Mouse (Mus musculus) heart, postnatal 25 days (tissue): ENCODE measurements around the gene Cog5. TPM values are rescaled to one million over a fixed set of nuclear protein-coding genes. Genes with fewer than 3 reads are reported as not detected.

Experiments
- DNase-seq: peaks from one replicate; pipeline ENCODE4 v3.0.0; 2022; ENCODE audit warnings: low spot score
- intact Hi-C: fragments of 180-260 bp; cut with DNase I; formaldehyde crosslinking; loops from one replicate; pipeline ENCODE4 v1.15.1; 2025
- total RNA-seq, 2 experiments: library from RNA; stranded (reverse); gene quantifications; 2 replicates each; pipeline ENCODE4 v1.2.3; 2021

Gene Cog5
- total RNA-seq, 2 experiments from 2014 or later, result 49.6 to 53.9 TPM

DNA sequence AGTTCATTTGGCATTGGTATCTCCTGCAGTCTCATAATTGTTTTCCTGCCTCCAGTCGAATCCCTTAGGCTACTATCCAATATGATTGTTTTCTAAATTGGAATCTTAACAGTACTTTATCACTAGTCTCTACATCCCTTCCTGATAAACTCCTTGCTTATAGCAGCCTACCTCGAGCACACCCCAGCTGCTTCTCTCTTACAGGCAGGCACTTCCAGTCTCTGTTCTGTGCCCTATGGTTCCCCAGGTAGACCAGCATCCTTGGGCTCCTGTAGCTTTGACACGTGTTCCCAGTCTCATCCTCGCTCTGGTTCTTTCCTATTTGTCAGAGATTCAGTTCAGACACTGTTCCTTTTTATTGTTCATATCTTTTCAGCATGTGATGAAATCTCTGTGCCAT, 229.7 kb downstream of the Cog5 start:
- DNase-seq, result no peak
- intact Hi-C loops, result no loop called here

DNA sequence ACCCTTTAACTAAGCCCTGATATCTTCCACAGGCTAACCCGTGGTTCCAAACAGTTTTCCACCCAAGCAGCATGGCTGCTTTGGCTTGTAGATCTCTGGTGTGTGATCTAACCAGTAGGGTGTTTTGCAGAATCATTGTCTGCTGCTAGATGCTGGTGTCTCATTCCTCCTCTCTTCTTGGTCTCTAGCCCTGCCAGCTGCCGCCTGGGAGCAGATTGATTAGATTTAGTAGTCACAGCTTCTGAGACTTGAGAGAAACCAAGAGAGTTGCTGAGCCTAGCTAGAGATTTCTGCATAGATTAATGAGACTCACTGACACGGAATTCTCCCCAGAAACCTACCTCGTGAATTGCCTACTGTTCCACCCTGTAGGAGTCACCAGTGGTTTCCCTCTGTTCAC, 230.4 kb downstream of the Cog5 start:
- DNase-seq, result no peak
- intact Hi-C loops, result no loop called here

DNA sequence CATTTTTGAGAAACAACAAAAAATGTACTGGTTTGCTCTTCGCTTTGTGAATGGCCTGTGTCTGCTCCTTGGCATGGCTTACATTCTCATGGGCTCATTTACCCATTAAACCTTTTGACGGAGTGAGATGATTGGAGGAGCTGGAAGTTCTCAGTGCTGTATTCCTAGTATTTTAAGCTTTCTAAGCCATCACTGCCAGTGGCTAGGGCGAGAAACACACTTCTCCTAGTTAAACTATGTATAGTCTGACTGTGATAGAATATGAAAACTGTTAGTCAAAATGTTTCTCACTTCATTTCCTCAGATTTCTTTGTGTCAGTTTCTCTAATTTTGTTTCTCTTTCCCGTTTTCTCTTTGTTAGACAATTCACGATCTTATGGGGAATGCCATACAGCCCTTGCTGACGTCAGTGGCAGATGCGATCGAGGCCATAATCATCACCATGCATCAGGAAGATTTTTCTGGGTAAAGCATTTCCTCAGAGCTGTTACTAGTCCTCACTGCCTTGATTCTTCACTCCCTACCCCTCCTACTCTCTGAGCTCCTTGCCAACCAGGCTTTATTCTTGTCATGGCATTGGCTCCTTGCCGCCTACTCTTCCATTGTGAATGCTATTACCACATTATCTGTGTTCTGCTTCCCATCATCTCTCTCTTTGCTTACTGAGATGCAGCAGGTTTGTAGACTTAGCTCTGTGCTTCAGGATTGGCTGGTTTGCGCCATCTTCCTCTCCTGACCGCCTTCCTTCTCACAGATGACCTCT, 231.4 kb downstream of the Cog5 start:
- intact Hi-C loops, result no loop called here
- no peak for DNase-seq

DNA sequence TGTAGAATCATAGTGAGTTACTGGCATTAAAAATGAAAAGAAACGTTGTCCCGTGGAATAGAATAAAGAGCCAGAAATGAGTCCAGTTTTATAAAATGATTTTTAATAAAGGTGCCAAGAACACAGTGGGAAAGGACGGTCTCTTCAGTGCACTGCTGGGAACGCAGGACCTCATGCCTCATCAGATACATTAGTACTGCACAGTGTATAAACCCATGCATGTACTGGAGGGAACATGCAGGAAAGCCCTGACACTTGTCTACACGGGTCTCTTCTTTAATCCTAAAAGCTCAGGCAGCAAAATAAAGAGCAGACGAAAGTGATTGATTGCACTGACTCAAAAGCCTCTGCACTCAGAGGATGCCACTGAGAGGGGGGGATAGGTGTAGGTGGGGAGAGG, 236.0 kb downstream of the Cog5 start:
- intact Hi-C loops, result no loop called here
- no peak for DNase-seq

DNA sequence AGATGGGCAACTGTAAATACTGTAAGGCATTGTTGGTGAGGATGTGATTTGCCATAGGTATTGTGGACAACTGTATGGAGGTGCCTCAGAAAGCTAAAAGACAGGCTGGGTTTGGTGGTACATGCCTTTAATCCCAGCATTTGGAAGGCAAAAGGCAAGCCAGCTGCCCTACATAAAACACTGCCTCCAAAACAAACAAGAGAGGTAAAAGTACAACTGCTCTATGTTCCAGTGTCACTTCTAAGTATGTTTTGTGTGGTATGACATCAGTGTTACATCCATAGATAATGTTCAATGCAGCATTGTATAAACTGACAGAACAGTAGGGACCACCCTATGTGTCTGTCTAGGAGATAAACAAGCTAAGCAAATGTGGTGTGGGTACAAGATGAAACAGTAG, 237.4 kb downstream of the Cog5 start:
- intact Hi-C loops, result no loop called here
- DNase-seq, result no peak

DNA sequence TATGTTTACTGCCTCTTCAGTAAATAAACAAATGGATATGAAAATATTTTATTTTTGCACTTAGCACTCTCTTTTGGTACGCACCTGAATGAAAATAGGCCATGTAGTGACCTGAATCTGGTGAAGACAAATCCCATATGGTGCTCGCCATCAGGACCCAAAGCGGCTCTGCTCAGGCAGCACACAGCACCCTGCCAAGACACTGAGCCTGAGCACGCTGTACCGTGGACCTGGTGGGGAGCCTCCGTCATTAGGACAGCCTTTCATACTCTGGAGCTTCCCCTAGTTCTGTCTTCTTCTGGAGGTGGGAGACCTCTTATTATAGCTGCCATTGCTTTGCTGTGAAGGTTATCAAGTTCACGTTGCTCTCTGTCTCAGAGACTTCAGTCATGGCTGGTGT, 238.1 kb downstream of the Cog5 start:
- intact Hi-C loops, result no loop called here
- DNase-seq, result no peak

DNA sequence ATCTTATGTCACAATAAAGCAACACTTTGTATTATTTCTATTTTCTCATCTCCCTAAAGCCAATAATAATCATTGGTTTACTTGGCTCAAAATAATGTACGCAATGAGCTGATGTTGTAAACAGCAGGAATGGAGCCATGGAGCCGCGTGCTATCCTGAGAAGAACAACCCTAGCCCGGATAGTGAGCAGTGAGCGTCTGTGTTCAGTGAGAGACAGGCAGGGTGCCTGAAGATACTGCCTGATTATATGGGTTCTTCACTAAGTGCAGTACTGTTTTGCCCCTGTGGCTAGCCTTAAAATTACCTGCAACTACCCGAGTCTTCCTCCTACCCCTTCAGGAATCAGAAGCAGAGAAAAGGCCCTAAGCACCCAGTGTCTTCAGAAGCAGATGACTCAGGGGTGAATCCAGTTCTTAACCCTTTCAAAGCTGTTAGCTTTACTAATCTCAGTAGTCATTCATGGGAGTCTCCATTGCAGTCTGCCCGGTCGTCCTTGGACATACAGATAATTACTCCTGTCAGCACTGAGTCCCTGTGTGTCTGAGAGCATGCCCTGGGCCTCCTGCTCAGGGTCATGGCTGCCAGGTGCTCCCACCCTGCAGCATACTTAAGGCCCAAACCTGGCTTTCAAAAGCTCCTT, 240.5 kb downstream of the Cog5 start:
- no peak for DNase-seq
- intact Hi-C loops, result no loop called here

DNA sequence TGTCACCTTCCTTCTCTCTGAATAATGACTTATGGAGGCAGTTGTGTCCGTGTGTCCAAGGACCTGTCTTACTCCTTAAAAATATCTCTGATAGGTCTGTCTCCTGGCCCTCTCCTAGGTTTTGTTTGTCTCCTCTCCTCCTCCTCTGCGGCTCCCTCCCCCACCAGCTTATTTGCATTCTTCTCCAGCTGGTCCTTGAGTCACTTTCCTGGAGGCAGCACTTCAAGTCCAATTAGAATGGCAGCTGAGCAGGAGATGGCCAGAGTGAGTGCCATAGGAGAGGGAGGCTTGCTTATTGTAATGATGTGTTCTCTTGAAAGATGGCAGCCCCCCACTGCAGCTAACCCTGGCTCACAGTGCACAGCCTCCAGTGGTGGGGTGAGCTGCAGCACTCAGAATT, 241.2 kb downstream of the Cog5 start:
- DNase-seq, result no peak
- intact Hi-C loops, result no loop called here

GRCm38 (mm10) chr12:31896295-31896694, 241.6 kb downstream of the Cog5 start:
- intact Hi-C loops, result no loop called here
- no peak for DNase-seq

GRCm38 (mm10) chr12:31896986-31897385, 242.3 kb downstream of the Cog5 start:
- intact Hi-C loops, result no loop called here
- DNase-seq, result no peak

- no peak for DNase-seq
- intact Hi-C loops, result no loop called here
These were observed 242.8 kb downstream of the Cog5 start for GRCm38 (mm10) chr12:31897456-31897855.

DNA sequence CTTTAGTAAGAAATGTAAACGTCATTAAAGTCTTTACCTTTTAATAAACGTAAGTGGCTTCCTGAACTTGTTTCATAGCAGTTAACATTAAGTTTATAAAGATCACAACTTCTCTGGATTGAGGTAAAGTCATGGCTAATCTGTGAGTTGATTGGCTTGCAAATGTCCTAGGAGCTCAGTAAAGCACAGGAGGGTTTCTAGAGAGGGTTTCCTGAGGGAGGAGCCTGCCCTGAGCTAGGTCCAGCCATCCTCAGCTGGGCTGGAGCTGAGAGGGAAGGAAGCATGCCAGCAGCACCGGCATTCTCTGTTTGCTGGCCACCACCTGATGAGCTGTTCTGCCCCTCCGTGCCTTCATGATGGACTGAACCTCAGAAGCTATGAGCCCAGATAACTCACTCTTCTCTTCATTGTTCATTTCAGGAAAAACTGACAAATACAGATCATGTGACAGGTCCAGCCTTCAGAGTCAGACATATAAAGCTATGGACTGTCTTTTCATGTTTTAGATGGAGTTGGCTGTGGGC, 245.8 kb downstream of the Cog5 start:
- intact Hi-C loops, result no loop called here
- no peak for DNase-seq

- intact Hi-C loops, result no loop called here
These were observed 251.3 kb downstream of the Cog5 start for GRCm38 (mm10) chr12:31905696-31906551.

DNA sequence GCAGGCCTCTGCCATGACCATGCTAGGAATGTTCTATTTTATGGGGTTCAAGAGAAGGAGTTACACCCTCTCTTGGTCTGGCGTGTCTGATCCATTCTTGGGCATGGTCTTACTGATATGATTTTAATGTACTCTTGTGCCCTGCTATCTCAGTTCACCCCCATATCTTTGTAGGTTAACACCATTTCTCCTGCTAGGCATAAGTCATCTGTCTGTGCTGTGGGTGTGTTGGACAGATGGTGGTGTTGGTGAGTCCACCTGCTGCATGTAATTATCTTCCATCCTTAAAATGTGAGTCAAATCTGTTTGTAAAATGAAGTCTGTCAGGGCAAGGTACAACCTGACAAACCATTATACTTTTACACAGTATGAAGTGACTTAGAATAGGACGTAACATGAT, 252.8 kb downstream of the Cog5 start:
- intact Hi-C loops, result no loop called here
- no peak for DNase-seq

More at GRCm38 (mm10) chr12:31905696-31906551, 251.3 kb downstream of the Cog5 start:
- DNase-seq, result no peak

DNA sequence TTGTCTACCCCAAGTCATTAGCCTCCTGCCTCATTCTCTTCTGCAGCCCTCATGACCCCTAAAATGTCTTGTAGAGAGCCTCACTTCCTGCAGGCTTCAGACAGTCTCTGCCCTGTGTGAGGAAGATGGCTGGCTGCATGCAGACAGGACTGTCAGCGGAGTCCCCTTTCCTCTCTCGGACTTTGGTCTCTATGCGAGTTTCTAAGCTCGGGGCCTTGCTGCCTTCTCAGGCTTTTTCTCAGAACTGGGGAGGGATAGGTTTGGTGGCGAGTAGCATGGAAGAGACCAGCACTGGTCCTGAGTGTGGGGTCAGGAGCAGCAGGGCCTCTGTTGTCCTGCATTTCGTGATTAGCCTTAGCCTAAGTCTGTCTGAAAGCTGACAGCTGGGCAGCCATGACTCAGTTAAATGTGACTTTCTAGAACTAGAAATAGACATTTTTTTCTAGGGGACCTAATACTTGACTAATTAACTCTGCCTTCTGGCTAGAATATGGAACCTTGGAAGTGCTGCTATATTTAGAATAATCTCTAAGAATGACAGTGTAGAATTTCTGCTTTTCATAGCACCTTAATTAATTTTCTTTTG, 258.4 kb downstream of the Cog5 start:
- no peak for DNase-seq
- intact Hi-C loops, result no loop called here

GRCm38 (mm10) chr12:31913614-31914013, 258.9 kb downstream of the Cog5 start:
- peak; percentile 43 for DNase-seq

DNA sequence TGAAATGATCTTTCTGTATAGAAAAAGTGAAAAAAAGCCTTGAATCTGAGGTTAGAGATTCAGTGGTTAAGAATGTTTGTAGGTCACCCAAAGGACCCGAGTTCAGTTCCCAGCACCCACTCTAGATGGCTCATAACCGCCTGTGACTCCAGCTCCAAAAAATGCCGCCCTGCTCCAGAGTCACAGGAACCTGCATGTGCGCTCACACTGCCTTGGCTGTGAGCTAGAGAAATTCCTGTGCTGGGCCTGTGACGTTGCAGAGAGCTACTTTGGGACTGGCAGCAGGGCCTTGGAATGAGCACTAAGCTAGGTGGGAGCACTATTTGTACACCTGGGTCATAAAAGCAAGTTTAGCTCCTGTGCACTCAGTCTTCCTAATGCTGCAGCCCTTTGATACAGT, 262.0 kb downstream of the Cog5 start:
- intact Hi-C loops, result no loop called here
- no peak for DNase-seq

More at GRCm38 (mm10) chr12:31913614-31914013, 258.9 kb downstream of the Cog5 start:
- intact Hi-C loops, result no loop called here

- DNase-seq, result peak; percentile 61
- intact Hi-C loops, result no loop called here
These were observed 262.6 kb downstream of the Cog5 start for GRCm38 (mm10) chr12:31917245-31917644.

- intact Hi-C loops, result loop anchor here (10.0 kb wide), 1 partner anchor 546 kb away; no protein-coding TSS in a partner anchor
- DNase-seq, result no peak
These were observed 266.1 kb downstream of the Cog5 start for GRCm38 (mm10) chr12:31920464-31921405.
